Mouse (Mus musculus) bone marrow, adult 2 months (tissue): Measurements from ENCODE around the gene Terf2ip. TPM values are rescaled to one million over a fixed set of nuclear protein-coding genes. Genes with fewer than 3 reads are reported as not detected.

Source experiments
- H3K27ac ChIP-seq: fragments of 200-500 bp; 2 replicates; pipeline ENCODE4 v1.5.1; 2012; ENCODE audit warnings: low read depth, mild to moderate bottlenecking, control low read depth, inconsistent platforms, low read length; ENCODE audit not compliant: control insufficient read depth, poor library complexity, insufficient read depth
- H3K4me1 ChIP-seq: fragments of 200-500 bp; 2 replicates; pipeline ENCODE4 v1.6.1; 2011; ENCODE audit warnings: low read length; ENCODE audit not compliant: control insufficient read depth, insufficient read depth
- H3K4me3 ChIP-seq: fragments of 200-500 bp; replicated peaks from 2 replicates; pipeline ENCODE3; 2011; ENCODE audit warnings: mild to moderate bottlenecking, low read depth, low read length, control low read depth; ENCODE audit not compliant: control insufficient read depth
- CTCF ChIP-seq: fragments of 200-500 bp; IDR thresholded peaks from 2 replicates; pipeline ENCODE4 v1.5.1; 2011; ENCODE audit warnings: low read length, control low read depth; ENCODE audit not compliant: control insufficient read depth, insufficient read depth
- POLR2A ChIP-seq: fragments of 200-500 bp; IDR thresholded peaks from 2 replicates; pipeline ENCODE4 v1.6.1; 2011; ENCODE audit warnings: low read depth, mild to moderate bottlenecking, control low read depth, low read length, borderline replicate concordance; ENCODE audit not compliant: control insufficient read depth
- WGBS: fragments of 180-500 bp; shearing (Covaris S2); methylation state at CpG from one replicate; pipeline ENCODE4 v1.1.7; 2018; 5-methylcytosine and 5-hydroxymethylcytosine counted together
- polyA plus RNA-seq: library from polyadenylated mRNA; stranded (reverse); fragments of >200 nt; gene quantifications from 2 replicates; pipeline ENCODE4 v1.2.4, GENCODE M21; 2011; ENCODE audit warnings: low replicate concordance; ENCODE audit not compliant: missing spikeins, insufficient read depth, insufficient read length

Gene Terf2ip
- polyA plus RNA-seq, 1 experiment: 5.6 TPM

- TF ChIP-seq CTCF (no peak), POLR2A (no peak)
- H3K4me1 ChIP-seq: no peaks in the 10 kb centered on the region
- H3K27ac ChIP-seq: no peak overlapping the region
- no peak overlapping the region for H3K4me3 ChIP-seq
Observed at GRCm38 (mm10) chr8:112054456-112054855, 43.3 kb downstream of the Terf2ip start.

- H3K4me1 ChIP-seq: no peaks in the 10 kb centered on the region
- no peak overlapping the region for H3K27ac ChIP-seq
- H3K4me3 ChIP-seq: no peak overlapping the region
- WGBS: 25% methylated on average over 4 of the region's 4 CpGs
- TF ChIP-seq CTCF: no peak
- TF ChIP-seq POLR2A: no peak
Observed at GRCm38 (mm10) chr8:112061372-112061771, 50.2 kb downstream of the Terf2ip start.

Other genes starting within 250 kb of the Terf2ip start
- gene Cfdp1, start 157.1 kb upstream of the Terf2ip start, polyA plus RNA-seq: 48.8 and 116 TPM in 2 replicates
- gene Tmem170, start 134.6 kb upstream of the Terf2ip start, polyA plus RNA-seq: 2.1 and 5.0 TPM in 2 replicates
- 0.70 TPM in 1 of 2 replicates, not detected in the other for gene Chst5, start 101.0 kb upstream of the Terf2ip start, polyA plus RNA-seq
- gene Tmem231, start 77.5 kb upstream of the Terf2ip start, polyA plus RNA-seq: 2.4 TPM in 1 of 2 replicates, not detected in the other
- 84.5 and 93.5 TPM in 2 replicates for gene Gabarapl2, start 70.7 kb upstream of the Terf2ip start, polyA plus RNA-seq
- gene Adat1, start 19.1 kb upstream of the Terf2ip start, polyA plus RNA-seq: 2.5 and 3.3 TPM in 2 replicates
- 33.7 and 50.7 TPM in 2 replicates for gene Kars, start 75 bp upstream of the Terf2ip start, polyA plus RNA-seq
- gene Gm6793, start 3.6 kb downstream of the Terf2ip start, polyA plus RNA-seq: not detected in 2 replicates